Mouse (Mus musculus) midbrain, embryonic 14.5 days (tissue): ENCODE data around the gene Tmed9. TPM values are rescaled to one million over a fixed set of nuclear protein-coding genes. Genes with fewer than 3 reads are reported as not detected.
A peak's percentile ranks its signal among the peaks of the same experiment; 100 is the strongest.
"Not testable (repeated sequence)": the region's sequence is repeated elsewhere in the genome, so short reads cannot be mapped to it uniquely, and the experiment has no call there.

Experiments
- ATAC-seq: fragments of 200-750 bp; cut with Nextera tagmentation; 2 replicates; pipeline ENCODE4 v1.8.0; 2017; ENCODE audit warnings: moderate number of reproducible peaks, moderate library complexity; ENCODE audit not compliant: low FRiP score, low TSS enrichment
- DNase-seq: peaks from one replicate; pipeline ENCODE4 v3.0.0-alpha.2; 2015
- H3K27ac ChIP-seq: fragments of 300-500 bp; sonication (generic); replicated peaks from 2 replicates; pipeline ENCODE4 v1.5.1; 2014; ENCODE audit warnings: mild to moderate bottlenecking, low read depth, low read length, moderate library complexity
- H3K27me3 ChIP-seq: fragments of 300-500 bp; sonication (generic); 2 replicates; pipeline ENCODE4 v1.6.1; 2014; ENCODE audit warnings: low read length, control low read depth, mixed read lengths; ENCODE audit not compliant: control insufficient read depth, insufficient read depth
- H3K36me3 ChIP-seq: fragments of 300-500 bp; sonication (generic); 2 replicates; pipeline ENCODE4 v1.6.1; 2014; ENCODE audit warnings: low read length, control low read depth; ENCODE audit not compliant: control insufficient read depth, insufficient read depth
- H3K4me1 ChIP-seq: fragments of 300-500 bp; sonication (generic); 2 replicates; pipeline ENCODE4 v1.6.1; 2014; ENCODE audit warnings: mild to moderate bottlenecking, antibody characterized with exemption, low read length, control low read depth; ENCODE audit not compliant: control insufficient read depth, insufficient read depth
- H3K4me2 ChIP-seq: fragments of 300-500 bp; sonication (generic); 2 replicates; pipeline ENCODE4 v1.6.1; 2014; ENCODE audit warnings: mild to moderate bottlenecking, low read length, moderate library complexity
- H3K4me3 ChIP-seq: fragments of 300-500 bp; sonication (generic); replicated peaks from 2 replicates; pipeline ENCODE4 v1.5.1; 2014; ENCODE audit warnings: low read depth, low read length
- H3K9ac ChIP-seq: fragments of 300-500 bp; sonication (generic); replicated peaks from 2 replicates; pipeline ENCODE4 v1.6.1; 2014; ENCODE audit warnings: mild to moderate bottlenecking, low read length, moderate library complexity
- H3K9me3 ChIP-seq: fragments of 300-500 bp; sonication (generic); 2 replicates; pipeline ENCODE4 v1.6.1; 2016; ENCODE audit warnings: low read length, control low read depth, mixed read lengths; ENCODE audit not compliant: control insufficient read depth
- WGBS: fragments of 180-500 bp; shearing (Covaris S2); extraction: QIAGEN DNeasy Blood & Tissue Kit; methylation state at CpG from one replicate; pipeline ENCODE4 v1.1.7; 2014; 5-methylcytosine and 5-hydroxymethylcytosine counted together
- polyA plus RNA-seq: library from polyadenylated mRNA; unstranded; fragments of >200 nt; fragmentation: Nextera tagmentation; extraction: Ambion mirVana; gene quantifications from 2 replicates; pipeline ENCODE4 v1.2.1, GENCODE M21; 2014

Tmed9 gene
- polyA plus RNA-seq, 1 experiment from 2014 or later = 61.3 TPM

- ATAC-seq = no peak
- no peak overlapping the region for H3K27ac ChIP-seq
These were observed 38.5 kb downstream of the Tmed9 start for GRCm38 (mm10) chr13:55611996-55612395.

GRCm38 (mm10) chr13:55613471-55613870, 39.9 kb downstream of the Tmed9 start:
- H3K9me3 ChIP-seq = no peaks in the 10 kb centered on the region
- no peaks in the 10 kb centered on the region for H3K4me1 ChIP-seq
- DNase-seq (no peak), ATAC-seq (no peak)
- no peak overlapping the region for H3K4me2 ChIP-seq
- H3K27me3 ChIP-seq = no peaks in the 10 kb centered on the region
- H3K4me3 ChIP-seq = no peak overlapping the region
- H3K36me3 ChIP-seq = peaks cover 28% of the 10 kb centered on the region
- WGBS = 53% methylated on average over 5 of the region's 5 CpGs
- H3K9ac ChIP-seq = no peak overlapping the region
- no peak overlapping the region for H3K27ac ChIP-seq

More at GRCm38 (mm10) chr13:55611996-55612395, 38.5 kb downstream of the Tmed9 start:
- Histone ChIP-seq H3K9me3 (no peaks in the 10 kb centered on the region), H3K36me3 (peaks cover 43% of the 10 kb centered on the region), H3K27me3 (no peaks in the 10 kb centered on the region), H3K4me2 (no peak overlapping the region), H3K9ac (no peak overlapping the region), H3K4me1 (no peaks in the 10 kb centered on the region), H3K4me3 (no peak overlapping the region)
- DNase-seq = no peak
- 88% methylated on average over 7 of the region's 7 CpGs for WGBS

- no peak overlapping the region for H3K27ac ChIP-seq
- WGBS = 94% methylated on average over 4 of the region's 4 CpGs
- no peak overlapping the region for H3K4me2 ChIP-seq
- H3K36me3 ChIP-seq = no peaks in the 10 kb centered on the region
- no peaks in the 10 kb centered on the region for H3K27me3 ChIP-seq
- H3K4me3 ChIP-seq = no peak overlapping the region
- ATAC-seq = no peak
- H3K9ac ChIP-seq = no peak overlapping the region
- no peak for DNase-seq
- peaks cover 9% of the 10 kb centered on the region for H3K4me1 ChIP-seq
- no peaks in the 10 kb centered on the region for H3K9me3 ChIP-seq
These were observed 45.8 kb downstream of the Tmed9 start for GRCm38 (mm10) chr13:55619328-55619727.

GRCm38 (mm10) chr13:55620275-55620674, 46.7 kb downstream of the Tmed9 start:
- Histone ChIP-seq H3K36me3 (0 out of 2 replicates have a peak, but pooled peaks cover 5% of the 10 kb centered on the region), H3K27ac (no peak overlapping the region), H3K27me3 (no peaks in the 10 kb centered on the region), H3K4me3 (no peak overlapping the region), H3K9ac (no peak overlapping the region), H3K9me3 (no peaks in the 10 kb centered on the region), H3K4me2 (no peak overlapping the region), H3K4me1 (peaks cover 14% of the 10 kb centered on the region)
- ATAC-seq = no peak
- WGBS = 90% methylated on average over 2 of the region's 2 CpGs
- DNase-seq = no peak

DNA sequence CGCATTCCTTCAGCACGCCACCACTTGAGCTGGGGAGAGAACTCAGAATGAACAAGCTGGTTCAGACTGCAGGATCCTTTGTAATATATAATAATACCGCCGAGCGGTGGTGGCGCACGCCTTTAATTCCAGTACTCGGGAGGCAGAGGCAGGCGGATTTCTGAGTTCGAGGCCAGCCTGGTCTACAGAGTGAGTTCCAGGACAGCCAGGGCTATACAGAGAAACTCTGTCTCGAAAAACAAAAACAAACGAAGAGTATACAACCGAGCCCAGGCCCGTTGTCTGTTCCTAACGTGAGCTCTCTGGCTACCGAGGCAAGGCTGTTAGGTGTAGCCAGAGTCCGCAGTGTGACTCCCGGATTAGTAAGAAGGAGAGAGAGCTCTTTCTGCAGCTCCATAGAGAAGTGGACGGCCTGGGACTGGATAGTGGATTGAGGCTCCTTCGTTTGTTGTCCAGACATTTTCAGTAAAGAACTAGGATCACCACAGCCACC, 48.7 kb downstream of the Tmed9 start:
- peak overlapping the region; percentile 62 for H3K4me2 ChIP-seq
- peak overlapping the region; percentile 65 for H3K4me3 ChIP-seq
- peaks cover 20% of the 10 kb centered on the region; the same call in 1 of the 2 replicates for H3K36me3 ChIP-seq
- 27% methylated on average over 20 of the region's 20 CpGs for WGBS
- not testable (repeated sequence) for H3K9me3 ChIP-seq, H3K27me3 ChIP-seq
- 0 out of 2 replicates have a peak, but pooled peaks have one; percentile 13 for ATAC-seq
- peak overlapping the region; percentile 72 for H3K9ac ChIP-seq
- peak; percentile 41 for DNase-seq
- peaks cover 14% of the 10 kb centered on the region for H3K4me1 ChIP-seq
- peak overlapping the region; percentile 96 for H3K27ac ChIP-seq

- under 1% methylated on average over 59 of the region's 59 CpGs for WGBS
- DNase-seq (peak; percentile 96), ATAC-seq (peak; percentile 97)
- Histone ChIP-seq H3K27ac (peak within 1 kb of the TSS; percentile 96), H3K4me3 (peak within 1 kb of the TSS; percentile 65), H3K36me3 (peaks cover 24% of the 10 kb centered on the region), H3K4me2 (peak within 1 kb of the TSS; percentile 62), H3K4me1 (peaks cover 14% of the 10 kb centered on the region), H3K27me3 (no peaks in the 10 kb centered on the region), H3K9ac (peak within 1 kb of the TSS; percentile 72), H3K9me3 (no peaks in the 10 kb centered on the region)
These were observed 49.4 kb downstream of the Tmed9 start, which contains the start of gene Caml for GRCm38 (mm10) chr13:55622649-55623541. Caml (plus strand) TSS chr13:55623005.

DNA sequence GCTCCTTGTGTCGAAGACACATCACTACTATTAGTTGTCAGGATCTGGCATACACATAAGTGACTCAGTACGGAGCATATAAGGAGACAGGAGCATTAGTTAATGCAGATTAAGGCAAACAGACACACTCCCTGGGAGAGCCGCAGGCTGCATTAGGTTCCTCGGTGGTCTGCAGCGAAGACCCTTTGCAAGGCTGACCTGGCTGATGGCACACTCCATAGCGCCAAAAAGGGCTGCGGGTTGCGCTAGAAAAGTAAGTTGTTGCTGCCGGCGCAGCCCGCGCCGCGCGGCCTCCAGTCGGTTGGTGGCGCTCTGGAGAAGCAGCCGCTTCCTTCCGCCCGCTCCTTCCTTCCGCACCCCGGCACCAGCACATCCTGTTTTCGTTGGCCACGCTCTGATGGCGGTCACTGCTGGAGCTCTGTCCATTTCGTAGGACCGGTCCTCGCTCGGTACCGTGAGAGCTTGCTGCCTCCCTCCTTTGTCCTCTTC, 61.2 kb downstream of the Tmed9 start, which contains the start of gene Ddx46:
Gene Ddx46 (plus strand): TSS at position 389 of the 489 bp plus-strand sequence.
- peak within 1 kb of the TSS; percentile 73 for H3K27ac ChIP-seq
- H3K36me3 ChIP-seq = peaks cover 55% of the 10 kb centered on the region
- 5% methylated on average over 30 of the region's 30 CpGs for WGBS

DNA sequence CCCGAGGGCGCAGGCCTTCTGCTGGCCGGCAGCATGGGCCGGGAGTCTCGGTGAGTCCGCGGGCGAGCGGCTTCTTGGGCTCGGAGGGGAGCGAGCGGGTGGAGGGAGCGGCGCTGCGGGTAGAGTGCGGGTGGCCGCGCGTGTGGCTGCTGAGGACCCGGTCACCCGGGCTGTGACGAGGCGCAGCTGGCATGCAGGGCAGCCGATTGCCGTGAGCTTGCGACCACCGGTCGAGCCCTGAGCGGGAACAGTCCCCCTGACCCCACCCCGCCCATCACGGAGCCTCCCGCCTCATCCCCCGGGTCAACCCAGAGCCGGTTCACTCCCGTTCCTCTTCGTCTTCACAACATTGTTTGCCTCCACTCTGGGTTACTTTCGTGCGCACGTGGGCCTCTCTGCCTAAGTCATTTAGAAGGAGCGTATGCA, 61.6 kb downstream of the Tmed9 start:
- Histone ChIP-seq H3K27ac (peak overlapping the region; percentile 73), H3K4me1 (peaks cover 9% of the 10 kb centered on the region), H3K4me3 (peak overlapping the region; percentile 94), H3K36me3 (peaks cover 55% of the 10 kb centered on the region), H3K9ac (peak overlapping the region; percentile 88), H3K27me3 (no peaks in the 10 kb centered on the region), H3K4me2 (peak overlapping the region; percentile 72), H3K9me3 (no peaks in the 10 kb centered on the region)
- ATAC-seq (peak; percentile 46), DNase-seq (peak; percentile 16)
- 0% methylated on average over 40 of the region's 40 CpGs for WGBS

More for the DNA sequence above, 61.2 kb downstream of the Tmed9 start, which contains the start of gene Ddx46:
- DNase-seq (peak; percentile 94), ATAC-seq (peak; percentile 85)
- no peaks in the 10 kb centered on the region for H3K27me3 ChIP-seq
- H3K9ac ChIP-seq = peak within 1 kb of the TSS; percentile 88
- peak within 1 kb of the TSS; percentile 72 for H3K4me2 ChIP-seq
- peaks cover 9% of the 10 kb centered on the region for H3K4me1 ChIP-seq
- no peaks in the 10 kb centered on the region for H3K9me3 ChIP-seq
- peak within 1 kb of the TSS; percentile 94 for H3K4me3 ChIP-seq
